Mouse (Mus musculus): Measurements from ENCODE around the gene Ano4. TPM values are rescaled to one million over a fixed set of nuclear protein-coding genes. Genes with fewer than 3 reads are reported as not detected.

Gene Ano4
- polyA plus RNA-seq, 1 experiment from 2014 or later, result 0.55 TPM

DNA sequence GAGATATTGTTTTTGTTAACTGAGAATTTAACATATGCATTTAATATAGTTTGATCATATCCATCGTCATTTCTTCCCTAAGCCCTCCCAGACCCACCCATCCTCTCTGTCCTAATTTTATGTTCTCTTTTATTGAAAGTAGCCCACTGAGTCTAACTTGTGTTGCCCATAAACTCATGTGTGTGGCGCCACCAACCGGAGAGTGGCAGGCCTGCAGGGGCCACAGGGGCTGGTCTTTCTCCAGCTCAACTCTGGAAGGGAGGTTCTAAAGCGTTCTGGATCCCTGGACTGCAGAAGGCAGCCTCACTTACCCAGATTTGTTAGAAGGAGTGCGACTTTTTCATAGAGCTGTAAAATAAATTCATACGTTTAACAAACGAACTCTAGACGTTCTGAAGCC is 361.1 kb downstream of the Ano4 start:
- no peaks in the 10 kb centered on the region for H3K36me3 ChIP-seq (ENCODE audit: control insufficient read depth, insufficient read depth, low read length)
- no peak overlapping the region for H3K4me3 ChIP-seq (ENCODE audit: low read depth, low read length)
- 32% methylated on average over 8 of the region's 8 CpGs for WGBS
- no peak overlapping the region for H3K9ac ChIP-seq (ENCODE audit: low read length)
- H3K9me3 ChIP-seq (ENCODE audit: control insufficient read depth, low read length), result no peaks in the 10 kb centered on the region
- H3K27ac ChIP-seq (ENCODE audit: low read depth), result no peak overlapping the region
- ATAC-seq (replicated peaks; ENCODE audit: low FRiP score, low TSS enrichment, low read depth) (no peak), DNase-seq (ENCODE audit: low spot score) (peak; percentile 59)
- no peak overlapping the region for H3K4me2 ChIP-seq (ENCODE audit: low read length)
- H3K4me1 ChIP-seq (replicated peaks; ENCODE audit: control insufficient read depth, insufficient read depth, low read length), result no peaks in the 10 kb centered on the region
- H3K27me3 ChIP-seq (replicated peaks; ENCODE audit: control insufficient read depth, insufficient read depth, low read length), result no peaks in the 10 kb centered on the region

DNA sequence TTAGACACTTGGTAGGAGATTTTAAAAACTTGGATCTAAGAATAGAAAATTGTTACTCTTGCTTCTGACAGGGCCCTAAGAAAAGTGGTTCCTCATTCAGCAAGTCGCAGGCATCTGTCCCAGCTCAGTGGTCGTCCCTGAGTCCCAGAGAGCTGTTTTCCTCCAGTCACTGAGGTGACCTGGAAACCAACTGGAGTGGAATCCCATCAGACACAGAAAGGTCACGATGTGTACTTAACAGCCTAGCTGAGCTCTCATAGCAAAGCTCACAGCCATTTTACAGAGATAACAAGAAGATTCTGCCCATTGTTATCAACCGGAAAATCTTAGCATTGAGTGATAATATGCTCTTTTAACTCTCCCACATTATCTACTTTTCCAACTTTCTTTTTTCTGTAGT is 365.1 kb downstream of the Ano4 start:
- Histone ChIP-seq H3K4me1 (replicated peaks; ENCODE audit: control insufficient read depth, insufficient read depth, low read length) (no peaks in the 10 kb centered on the region), H3K4me3 (ENCODE audit: low read depth, low read length) (no peak overlapping the region), H3K4me2 (ENCODE audit: low read length) (no peak overlapping the region), H3K27ac (ENCODE audit: low read depth) (no peak overlapping the region), H3K27me3 (replicated peaks; ENCODE audit: control insufficient read depth, insufficient read depth, low read length) (no peaks in the 10 kb centered on the region), H3K9me3 (ENCODE audit: control insufficient read depth, low read length) (no peaks in the 10 kb centered on the region), H3K9ac (ENCODE audit: low read length) (no peak overlapping the region), H3K36me3 (ENCODE audit: control insufficient read depth, insufficient read depth, low read length) (no peaks in the 10 kb centered on the region)
- 74% methylated on average over 4 of the region's 4 CpGs for WGBS
- DNase-seq (ENCODE audit: low spot score) (no peak), ATAC-seq (replicated peaks; ENCODE audit: low FRiP score, low TSS enrichment, low read depth) (no peak)

DNA sequence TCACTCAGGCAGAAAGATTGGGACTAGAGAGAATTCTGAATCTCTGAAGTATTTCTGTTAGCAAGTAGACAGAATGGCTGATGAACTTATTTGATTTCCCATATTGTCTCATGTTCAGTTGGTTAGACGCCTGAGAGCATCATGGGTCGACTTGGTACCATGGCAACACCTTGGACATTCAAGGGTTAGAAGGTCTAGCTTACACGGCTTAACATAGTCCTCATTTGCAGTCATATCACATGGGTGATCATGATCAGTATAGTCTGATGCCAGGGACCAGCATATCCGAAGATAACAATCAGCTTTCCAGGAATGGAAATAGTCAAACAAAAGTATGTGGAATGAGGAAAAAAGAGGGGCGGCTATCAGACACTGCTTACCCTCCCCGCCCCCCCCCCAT is 365.6 kb downstream of the Ano4 start:
- 82% methylated on average over 6 of the region's 6 CpGs for WGBS
- H3K4me1 ChIP-seq (replicated peaks; ENCODE audit: control insufficient read depth, insufficient read depth, low read length), result no peaks in the 10 kb centered on the region
- H3K4me3 ChIP-seq (ENCODE audit: low read depth, low read length), result no peak overlapping the region
- H3K27ac ChIP-seq (ENCODE audit: low read depth), result no peak overlapping the region
- no peaks in the 10 kb centered on the region for H3K9me3 ChIP-seq (ENCODE audit: control insufficient read depth, low read length)
- no peak overlapping the region for H3K9ac ChIP-seq (ENCODE audit: low read length)
- H3K27me3 ChIP-seq (replicated peaks; ENCODE audit: control insufficient read depth, insufficient read depth, low read length), result no peaks in the 10 kb centered on the region
- ATAC-seq (replicated peaks; ENCODE audit: low FRiP score, low TSS enrichment, low read depth), result no peak
- no peaks in the 10 kb centered on the region for H3K36me3 ChIP-seq (ENCODE audit: control insufficient read depth, insufficient read depth, low read length)
- no peak overlapping the region for H3K4me2 ChIP-seq (ENCODE audit: low read length)
- no peak for DNase-seq (ENCODE audit: low spot score)

DNA sequence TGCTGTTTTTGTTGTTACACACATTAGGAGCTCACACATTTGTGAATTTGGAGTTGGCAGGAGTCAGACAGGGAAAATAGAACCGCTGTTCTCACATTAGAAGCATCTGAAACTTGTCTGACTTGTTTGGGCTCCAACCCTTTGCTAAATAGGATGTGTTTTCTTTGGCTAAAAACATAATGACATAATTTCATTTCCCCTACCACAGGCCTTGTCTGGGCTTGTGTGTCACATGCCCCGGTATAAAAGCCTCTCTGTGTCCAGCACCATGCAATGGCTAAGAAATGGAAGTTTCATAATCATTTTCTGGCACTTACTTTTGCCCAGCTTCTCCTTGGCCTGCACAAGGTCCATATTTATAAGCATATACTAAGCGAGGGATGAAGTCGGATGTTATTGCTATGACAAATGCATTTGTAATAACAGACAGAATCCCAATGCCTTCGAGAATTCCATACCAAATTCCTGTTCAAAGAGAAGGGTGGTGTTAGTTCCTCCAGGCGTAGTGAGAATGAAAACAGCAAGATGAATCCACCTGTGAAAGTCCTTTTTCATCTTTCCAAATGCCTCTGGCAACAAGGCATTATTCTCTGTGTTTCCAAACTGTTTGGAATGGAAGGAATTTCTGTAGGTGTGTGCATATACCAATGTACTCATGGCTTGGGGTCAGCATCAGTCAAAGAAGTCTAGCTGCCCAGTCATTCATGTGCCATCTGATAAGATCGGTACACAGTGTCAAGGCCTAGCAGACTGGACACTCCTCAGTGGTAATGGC is 373.4 kb downstream of the Ano4 start:
- Histone ChIP-seq H3K4me3 (ENCODE audit: low read depth, low read length) (no peak overlapping the region), H3K4me1 (replicated peaks; ENCODE audit: control insufficient read depth, insufficient read depth, low read length) (no peaks in the 10 kb centered on the region), H3K9me3 (ENCODE audit: control insufficient read depth, low read length) (no peaks in the 10 kb centered on the region), H3K36me3 (ENCODE audit: control insufficient read depth, insufficient read depth, low read length) (no peaks in the 10 kb centered on the region), H3K27ac (ENCODE audit: low read depth) (no peak overlapping the region), H3K9ac (ENCODE audit: low read length) (no peak overlapping the region), H3K4me2 (ENCODE audit: low read length) (no peak overlapping the region), H3K27me3 (replicated peaks; ENCODE audit: control insufficient read depth, insufficient read depth, low read length) (no peaks in the 10 kb centered on the region)
- DNase-seq (ENCODE audit: low spot score), result no peak
- no peak for ATAC-seq (replicated peaks; ENCODE audit: low FRiP score, low TSS enrichment, low read depth)
- 82% methylated on average over 7 of the region's 7 CpGs for WGBS

DNA sequence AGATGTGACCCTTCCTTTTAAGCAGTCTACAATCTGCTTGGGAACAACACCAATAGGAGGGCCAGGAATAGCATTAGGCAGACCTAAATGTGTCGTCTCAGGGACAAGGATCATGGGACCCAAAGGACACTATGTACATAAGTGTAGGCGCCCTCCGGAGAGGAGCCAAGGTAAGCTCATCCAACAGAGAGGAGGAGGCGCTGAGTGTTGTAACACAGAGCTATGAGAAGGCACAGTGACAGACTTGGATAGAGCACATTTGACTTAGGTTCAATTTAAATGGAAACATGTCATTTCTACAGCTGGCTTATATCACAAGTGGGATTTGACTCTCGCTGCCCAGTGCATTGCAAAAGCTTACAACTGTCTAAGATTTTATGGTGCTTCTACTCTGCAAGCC is 376.0 kb downstream of the Ano4 start:
- Histone ChIP-seq H3K9me3 (ENCODE audit: control insufficient read depth, low read length) (no peaks in the 10 kb centered on the region), H3K36me3 (ENCODE audit: control insufficient read depth, insufficient read depth, low read length) (no peaks in the 10 kb centered on the region), H3K4me3 (ENCODE audit: low read depth, low read length) (no peak overlapping the region), H3K4me2 (ENCODE audit: low read length) (no peak overlapping the region), H3K4me1 (replicated peaks; ENCODE audit: control insufficient read depth, insufficient read depth, low read length) (no peaks in the 10 kb centered on the region), H3K27me3 (replicated peaks; ENCODE audit: control insufficient read depth, insufficient read depth, low read length) (no peaks in the 10 kb centered on the region), H3K9ac (ENCODE audit: low read length) (no peak overlapping the region), H3K27ac (ENCODE audit: low read depth) (no peak overlapping the region)
- no peak for ATAC-seq (replicated peaks; ENCODE audit: low FRiP score, low TSS enrichment, low read depth)
- 89% methylated on average over 5 of the region's 5 CpGs for WGBS
- no peak for DNase-seq (ENCODE audit: low spot score)

DNA sequence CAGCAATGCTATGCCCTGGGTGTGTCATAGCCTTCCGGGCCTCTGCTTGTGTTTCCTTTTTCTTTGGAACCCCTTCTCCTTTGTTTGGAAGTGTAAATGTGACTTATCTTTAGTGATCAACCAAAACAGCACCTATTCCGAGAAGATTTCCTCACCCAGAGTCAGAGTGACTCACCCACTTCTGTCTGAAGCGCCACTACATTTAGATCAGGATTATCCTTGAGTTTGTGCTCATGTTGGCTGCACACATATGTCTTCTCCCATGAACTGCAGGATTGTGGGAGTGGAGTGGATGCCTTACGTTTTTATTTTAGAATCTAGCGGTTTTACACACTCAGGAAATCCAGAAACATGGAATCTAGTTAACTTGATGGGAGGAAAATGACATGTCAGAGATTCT is 383.8 kb downstream of the Ano4 start:
- DNase-seq (ENCODE audit: low spot score), result no peak
- H3K9me3 ChIP-seq (ENCODE audit: control insufficient read depth, low read length), result no peaks in the 10 kb centered on the region
- no peaks in the 10 kb centered on the region for H3K4me1 ChIP-seq (replicated peaks; ENCODE audit: control insufficient read depth, insufficient read depth, low read length)
- no peaks in the 10 kb centered on the region for H3K27me3 ChIP-seq (replicated peaks; ENCODE audit: control insufficient read depth, insufficient read depth, low read length)
- no peak overlapping the region for H3K27ac ChIP-seq (ENCODE audit: low read depth)
- H3K36me3 ChIP-seq (ENCODE audit: control insufficient read depth, insufficient read depth, low read length), result no peaks in the 10 kb centered on the region
- no peak overlapping the region for H3K9ac ChIP-seq (ENCODE audit: low read length)
- 78% methylated on average over 5 of the region's 5 CpGs for WGBS
- H3K4me2 ChIP-seq (ENCODE audit: low read length), result no peak overlapping the region
- no peak overlapping the region for H3K4me3 ChIP-seq (ENCODE audit: low read depth, low read length)
- no peak for ATAC-seq (replicated peaks; ENCODE audit: low FRiP score, low TSS enrichment, low read depth)

DNA sequence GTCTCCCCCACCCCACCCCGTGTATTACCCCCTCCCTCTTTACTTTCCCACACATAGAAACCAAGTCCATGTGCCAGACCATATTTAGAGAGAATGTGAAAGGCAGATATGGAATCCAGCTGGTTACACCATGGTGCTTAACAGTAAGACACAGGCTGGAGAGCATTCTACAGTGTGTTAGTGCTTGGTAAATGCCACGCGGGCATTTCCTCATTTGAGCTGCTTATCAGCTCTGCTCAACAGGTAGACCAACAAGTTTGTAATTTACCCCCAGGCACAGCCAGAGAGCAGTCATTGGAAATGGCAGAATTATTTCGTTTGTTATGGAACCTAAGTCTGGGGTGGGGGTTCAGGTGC is 394.3 kb downstream of the Ano4 start:
- H3K27ac ChIP-seq (ENCODE audit: low read depth), result no peak overlapping the region
- ATAC-seq (replicated peaks; ENCODE audit: low FRiP score, low TSS enrichment, low read depth) (0 out of 2 replicates have a peak, but pooled peaks have one; percentile 23), DNase-seq (ENCODE audit: low spot score) (no peak)
- no peak overlapping the region for H3K4me3 ChIP-seq (ENCODE audit: low read depth, low read length)
- H3K9me3 ChIP-seq (ENCODE audit: control insufficient read depth, low read length), result no peaks in the 10 kb centered on the region
- WGBS, result 71% methylated on average over 4 of the region's 4 CpGs
- no peaks in the 10 kb centered on the region for H3K4me1 ChIP-seq (replicated peaks; ENCODE audit: control insufficient read depth, insufficient read depth, low read length)
- no peaks in the 10 kb centered on the region for H3K27me3 ChIP-seq (replicated peaks; ENCODE audit: control insufficient read depth, insufficient read depth, low read length)
- no peaks in the 10 kb centered on the region for H3K36me3 ChIP-seq (ENCODE audit: control insufficient read depth, insufficient read depth, low read length)
- no peak overlapping the region for H3K4me2 ChIP-seq (ENCODE audit: low read length)
- no peak overlapping the region for H3K9ac ChIP-seq (ENCODE audit: low read length)

DNA sequence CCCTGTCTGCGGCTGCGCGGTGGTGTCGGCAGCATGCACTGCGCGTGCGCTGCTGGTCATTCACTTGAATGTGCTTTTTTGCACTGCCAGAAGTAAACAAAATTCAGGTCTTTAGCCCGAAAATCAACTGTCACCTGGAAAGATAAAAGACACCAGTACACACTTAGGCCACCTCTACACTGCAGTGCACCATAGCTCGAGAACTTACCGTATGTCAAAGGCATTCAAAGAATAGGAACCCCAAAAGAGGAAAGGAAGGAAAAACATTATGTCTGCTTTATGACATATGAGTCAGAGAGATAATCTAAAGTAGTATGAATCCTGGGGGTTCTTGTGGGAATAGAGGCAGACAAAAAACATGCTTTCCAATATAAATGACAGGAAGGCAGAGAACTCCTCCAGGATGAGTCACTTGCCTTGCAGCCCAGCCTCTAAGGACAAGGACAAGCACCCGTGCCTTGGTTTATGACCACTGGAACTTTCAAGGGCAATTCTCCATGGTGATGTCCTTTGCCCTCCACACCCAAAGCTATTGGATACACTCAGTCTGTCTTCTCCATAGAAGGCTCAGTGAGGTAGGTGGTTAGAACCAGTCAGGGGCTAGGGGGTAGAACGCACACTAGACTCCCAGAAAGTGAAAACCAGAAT is 394.8 kb downstream of the Ano4 start:
- Histone ChIP-seq H3K4me3 (ENCODE audit: low read depth, low read length) (no peak overlapping the region), H3K27ac (ENCODE audit: low read depth) (no peak overlapping the region), H3K9me3 (ENCODE audit: control insufficient read depth, low read length) (no peaks in the 10 kb centered on the region), H3K4me2 (ENCODE audit: low read length) (no peak overlapping the region), H3K36me3 (ENCODE audit: control insufficient read depth, insufficient read depth, low read length) (no peaks in the 10 kb centered on the region), H3K4me1 (replicated peaks; ENCODE audit: control insufficient read depth, insufficient read depth, low read length) (no peaks in the 10 kb centered on the region), H3K27me3 (replicated peaks; ENCODE audit: control insufficient read depth, insufficient read depth, low read length) (no peaks in the 10 kb centered on the region), H3K9ac (ENCODE audit: low read length) (no peak overlapping the region)
- peak; percentile 87 for ATAC-seq (replicated peaks; ENCODE audit: low FRiP score, low TSS enrichment, low read depth)
- no peak for DNase-seq (ENCODE audit: low spot score)
- 84% methylated on average over 12 of the region's 12 CpGs for WGBS
